Mouse (Mus musculus): ENCODE measurements around the gene A930018P22Rik. TPM values are rescaled to one million over a fixed set of nuclear protein-coding genes. Genes with fewer than 3 reads are reported as not detected.

Gene A930018P22Rik
- polyA plus RNA-seq (2012; rRNA removed; ENCODE audit: low replicate concordance), result 0.23 TPM in 1 of 2 replicates, not detected in the other

GRCm38 (mm10) chr2:104122505-104123378 lies at the start of gene A930018P22Rik:
Gene A930018P22Rik, plus strand, starts transcription at chr2:104122769.

DNA sequence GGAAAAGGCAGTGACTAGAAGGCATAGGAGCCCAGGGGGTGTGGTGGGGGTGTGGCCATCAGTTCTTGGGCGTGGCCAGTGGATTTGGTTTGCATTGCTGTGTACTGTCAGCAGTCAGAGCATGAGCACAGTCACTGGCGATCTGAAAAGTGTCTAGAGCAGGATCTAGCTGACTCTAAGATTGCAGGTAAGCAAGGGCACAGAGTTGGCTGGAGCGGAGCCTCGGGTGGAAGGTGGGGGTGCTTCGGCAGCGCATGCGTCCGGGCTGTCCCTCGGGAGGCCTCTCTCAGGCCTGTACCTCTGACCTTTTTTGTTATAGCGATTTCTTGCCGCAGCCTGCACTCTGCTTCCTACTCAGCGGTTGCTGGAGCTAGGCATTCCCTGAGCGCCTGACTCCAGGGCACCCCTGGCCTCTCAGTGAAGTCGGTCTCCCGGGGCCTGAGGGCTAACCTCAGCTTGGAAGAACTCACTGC lies 26.8 kb upstream of the A930018P22Rik start, which contains the start of gene Cd59a:
Cd59a (plus strand) TSS at position 61 of the 473 bp plus-strand sequence.

Other genes starting within 250 kb of the A930018P22Rik start
- gene Lmo2, start 164.8 kb upstream of the A930018P22Rik start, polyA plus RNA-seq (2012; rRNA removed; ENCODE audit: low replicate concordance), result 4.4 and 7.9 TPM in 2 replicates
- gene Fbxo3, start 95.0 kb upstream of the A930018P22Rik start, polyA plus RNA-seq (2012; rRNA removed; ENCODE audit: low replicate concordance), result 2.9 and 3.5 TPM in 2 replicates
- not detected in 2 replicates for gene 4931422A03Rik, start 94.4 kb upstream of the A930018P22Rik start, polyA plus RNA-seq (2012; rRNA removed; ENCODE audit: low replicate concordance)
- not detected in 2 replicates for gene Gm10912, start 56.9 kb upstream of the A930018P22Rik start, polyA plus RNA-seq (2012; rRNA removed; ENCODE audit: low replicate concordance)
- not detected in 2 replicates for gene Gm10799, start 54.2 kb upstream of the A930018P22Rik start, polyA plus RNA-seq (2012; rRNA removed; ENCODE audit: low replicate concordance)
- gene Cd59b, start 52.9 kb upstream of the A930018P22Rik start, polyA plus RNA-seq (2012; rRNA removed; ENCODE audit: low replicate concordance), result 0.71 and 2.7 TPM in 2 replicates
- gene Cd59a, start 27.0 kb upstream of the A930018P22Rik start, polyA plus RNA-seq (2012; rRNA removed; ENCODE audit: low replicate concordance), result 3.1 and 3.4 TPM in 2 replicates